Mouse (Mus musculus) cerebellum, adult 2 months (tissue): Measurements from ENCODE around the gene Dalrd3.

Source experiments
- CTCF ChIP-seq: fragments of 200-500 bp; IDR thresholded peaks from 2 replicates; pipeline ENCODE4 v1.5.1; 2011; ENCODE audit warnings: low read depth, mild to moderate bottlenecking, control low read depth, low read length, moderate library complexity, borderline replicate concordance; ENCODE audit not compliant: insufficient read depth
- POLR2A ChIP-seq: fragments of 200-500 bp; IDR thresholded peaks from 2 replicates; pipeline ENCODE4 v1.6.1; 2011; ENCODE audit warnings: low read length, control low read depth, borderline replicate concordance; ENCODE audit not compliant: insufficient read depth

- TF ChIP-seq POLR2A (peak; percentile 81), CTCF (no peak)
Observed at GRCm38 (mm10) chr9:108560227-108560841, 9.4 kb upstream of the Dalrd3 start, which contains the start of gene Impdh2.
